Mouse (Mus musculus): ENCODE measurements around the gene Stxbp6. TPM values are rescaled to one million over a fixed set of nuclear protein-coding genes. Genes with fewer than 3 reads are reported as not detected.

Gene Stxbp6
- polyA plus RNA-seq (2012; rRNA removed): 7.8 and 12.6 TPM in 2 replicates

GRCm38 (mm10) chr12:45074611-45075342 lies at the start of gene Stxbp6:
Gene Stxbp6, minus strand, starts transcription at chr12:45074709.

